Mouse (Mus musculus): ENCODE data around the gene Ttc5. TPM values are rescaled to one million over a fixed set of nuclear protein-coding genes. Genes with fewer than 3 reads are reported as not detected.
"Not testable (repeated sequence)": the region's sequence is repeated elsewhere in the genome, so short reads cannot be mapped to it uniquely, and the experiment has no call there.

The Ttc5 gene
- total RNA-seq, 1 experiment from 2014 or later = 34.8 TPM

DNA sequence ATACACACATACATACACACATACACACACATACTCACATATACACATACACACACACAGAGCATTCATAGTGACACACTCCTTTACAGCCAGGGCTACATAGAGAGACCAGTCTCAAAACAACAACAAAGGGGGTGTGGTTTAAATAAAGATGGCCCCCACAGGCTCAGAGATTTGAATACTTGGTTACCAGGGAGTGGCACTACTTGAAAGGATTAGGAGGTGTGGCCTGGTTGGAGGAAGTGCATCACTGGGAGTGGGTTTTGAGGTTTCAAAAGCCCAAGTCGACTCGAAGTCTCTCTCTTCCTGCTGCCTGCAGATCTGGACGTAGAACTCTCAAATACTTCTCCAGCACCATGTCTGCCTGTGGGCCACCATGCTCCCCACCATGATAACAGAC, 3.2 kb downstream of the Ttc5 start:
- no peak for ATAC-seq (replicated peaks; ENCODE audit: low read depth, poor library complexity, severe bottlenecking)

DNA sequence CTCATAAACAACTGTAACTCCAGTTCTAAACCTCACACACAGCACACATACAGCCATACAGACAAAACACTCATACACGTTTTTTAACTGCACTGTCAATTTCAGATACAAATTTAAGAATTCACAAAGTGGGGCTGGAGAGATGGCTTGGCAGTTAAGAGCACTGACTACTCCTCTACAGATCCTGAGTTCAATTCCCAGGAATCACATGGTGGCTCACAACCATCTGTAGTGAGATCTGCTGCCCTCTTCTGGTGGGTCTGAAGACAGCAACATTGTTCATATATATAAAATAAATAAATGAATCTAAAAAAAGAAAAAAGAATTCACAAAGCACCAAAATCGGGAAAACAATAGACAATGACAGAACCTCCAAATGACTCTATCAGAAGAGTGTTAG, 14.0 kb downstream of the Ttc5 start:
- no peak for ATAC-seq (replicated peaks; ENCODE audit: low read depth, poor library complexity, severe bottlenecking)

DNA sequence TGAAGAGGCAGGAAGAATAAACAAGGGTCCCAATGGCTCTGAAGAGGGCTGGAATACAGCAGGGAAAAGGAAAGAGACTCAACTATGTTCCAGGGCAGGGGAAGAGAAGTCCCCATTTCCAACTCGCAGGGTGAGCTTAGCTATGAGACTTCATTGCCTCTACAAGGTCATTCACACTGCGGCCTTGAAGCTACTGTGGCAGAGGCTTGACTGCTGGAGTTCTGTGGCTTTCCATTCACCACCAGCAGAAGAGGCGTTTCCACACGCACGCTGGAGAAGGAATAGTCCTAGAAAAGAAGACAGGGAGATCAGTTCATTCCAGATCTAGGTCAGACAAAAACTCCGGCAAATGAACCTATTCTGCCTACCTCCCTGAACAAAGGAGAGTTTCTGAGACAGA, 19.6 kb downstream of the Ttc5 start:
- ATAC-seq (replicated peaks; ENCODE audit: low read depth, poor library complexity, severe bottlenecking) = no peak

DNA sequence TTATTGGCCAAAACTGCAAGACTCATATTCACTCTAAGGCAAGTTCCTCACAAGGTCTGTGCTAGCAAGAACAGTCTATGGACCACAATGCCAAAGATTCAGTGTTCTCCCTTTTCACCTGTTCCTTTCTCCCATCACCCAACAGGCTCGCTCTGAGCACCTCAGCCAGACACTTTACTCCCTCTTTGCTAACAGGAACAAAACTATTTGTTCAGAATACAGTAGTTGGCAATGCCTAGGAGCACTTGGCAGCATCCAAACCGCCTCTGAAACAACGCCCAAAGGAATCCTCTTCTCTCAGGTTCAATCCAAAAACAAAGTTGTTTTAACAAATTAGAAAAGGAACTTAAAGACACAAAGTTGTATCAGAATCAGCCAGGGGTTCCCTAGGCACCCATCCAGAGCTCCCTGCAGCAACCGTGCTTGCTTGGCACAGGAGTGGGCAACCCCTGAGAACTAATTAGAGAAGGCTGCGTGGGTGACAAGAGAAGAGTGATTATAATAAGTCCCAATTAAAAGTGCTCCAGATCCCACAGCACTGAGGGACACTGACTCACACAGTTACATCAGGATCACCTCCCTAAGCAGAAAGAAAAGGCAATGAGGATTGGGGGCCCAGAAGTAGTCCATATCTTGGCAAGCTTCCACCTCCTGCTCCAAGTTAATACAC, 26.8 kb downstream of the Ttc5 start:
- no peak for ATAC-seq (replicated peaks; ENCODE audit: low read depth, poor library complexity, severe bottlenecking)

DNA sequence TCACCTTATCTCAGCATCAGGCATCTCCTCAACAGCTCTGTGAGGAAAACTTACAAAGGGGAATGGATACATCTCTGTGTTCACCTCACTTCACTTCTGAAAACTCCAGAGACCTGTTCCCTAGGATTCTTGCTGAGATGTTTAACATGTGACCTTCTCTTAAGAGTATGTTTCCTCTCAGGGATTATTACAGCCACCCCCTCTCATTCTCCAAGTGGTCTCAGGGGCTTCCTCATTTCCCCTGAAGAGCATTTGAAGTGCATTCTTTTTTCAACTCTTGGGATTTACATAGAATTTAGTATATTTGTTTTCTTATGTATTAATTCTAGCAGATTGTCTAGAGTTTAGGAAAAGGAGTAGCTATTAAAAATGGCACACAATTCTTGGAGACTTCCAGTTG, 40.3 kb downstream of the Ttc5 start, which contains the start of gene Olfr749:
TSS of gene Olfr749 (minus strand) at position 101 of the 400 bp plus-strand sequence.
- ATAC-seq (replicated peaks; ENCODE audit: low read depth, poor library complexity, severe bottlenecking) = no peak

DNA sequence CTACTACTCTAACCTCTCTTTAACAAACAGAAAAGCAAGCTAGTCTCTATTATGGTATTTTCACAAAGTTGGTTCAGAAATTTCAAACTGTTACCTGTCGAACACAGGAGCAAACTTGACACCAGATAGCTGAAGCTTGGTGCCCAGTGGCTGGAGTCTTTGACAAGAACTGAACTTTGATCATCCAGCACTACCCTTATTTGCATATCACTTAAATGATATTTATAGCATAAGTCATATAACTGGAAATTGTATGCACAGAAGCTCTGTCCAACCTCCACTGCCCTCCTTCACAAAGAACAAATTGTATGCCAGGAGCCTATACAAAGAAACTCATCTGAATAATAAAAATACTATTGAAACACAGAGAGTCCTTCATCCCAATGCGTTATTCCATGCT, 43.7 kb downstream of the Ttc5 start:
- no peak for ATAC-seq (replicated peaks; ENCODE audit: low read depth, poor library complexity, severe bottlenecking)

DNA sequence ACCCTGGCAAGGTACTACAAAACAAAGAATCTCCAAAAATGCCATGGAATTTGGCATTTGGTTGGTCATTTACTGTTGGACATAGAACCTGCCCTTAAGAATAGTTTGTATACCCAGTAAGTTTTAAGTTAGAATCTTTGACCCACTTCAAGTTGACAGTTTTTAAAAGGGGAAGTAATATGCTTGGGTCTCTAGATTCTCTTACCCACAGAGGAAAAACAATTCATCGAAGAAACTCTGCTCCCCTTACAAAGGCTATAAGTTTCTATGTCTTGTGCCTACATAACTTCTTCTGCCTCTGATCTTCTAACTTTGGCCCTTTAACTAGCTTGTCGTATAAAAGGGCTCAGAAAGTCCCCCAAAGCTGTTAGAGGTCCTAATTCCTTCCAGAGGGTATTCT, 45.0 kb downstream of the Ttc5 start:
- peak; percentile 54; the same call in 1 of the 2 replicates for ATAC-seq (replicated peaks; ENCODE audit: low read depth, poor library complexity, severe bottlenecking)

DNA sequence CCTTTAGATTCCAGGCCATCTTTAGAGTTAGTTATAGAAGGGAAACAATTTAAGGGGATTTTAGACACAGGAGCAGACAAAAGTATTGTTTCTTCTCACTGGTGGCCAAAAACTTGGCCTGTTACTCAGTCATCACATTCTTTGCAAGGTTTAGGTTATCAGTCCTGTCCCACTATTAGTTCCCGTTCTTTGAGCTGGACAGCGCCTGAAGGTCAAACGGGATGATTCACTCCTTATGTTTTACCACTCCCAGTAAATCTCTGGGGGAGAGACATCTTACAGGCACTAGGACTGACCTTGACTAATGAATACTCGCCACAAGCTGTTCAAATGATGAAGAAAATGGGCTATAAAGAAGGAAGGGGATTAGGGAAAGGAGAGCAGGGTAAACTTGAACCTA, 62.9 kb downstream of the Ttc5 start:
- not testable (repeated sequence) for ATAC-seq (replicated peaks; ENCODE audit: low read depth, poor library complexity, severe bottlenecking)

DNA sequence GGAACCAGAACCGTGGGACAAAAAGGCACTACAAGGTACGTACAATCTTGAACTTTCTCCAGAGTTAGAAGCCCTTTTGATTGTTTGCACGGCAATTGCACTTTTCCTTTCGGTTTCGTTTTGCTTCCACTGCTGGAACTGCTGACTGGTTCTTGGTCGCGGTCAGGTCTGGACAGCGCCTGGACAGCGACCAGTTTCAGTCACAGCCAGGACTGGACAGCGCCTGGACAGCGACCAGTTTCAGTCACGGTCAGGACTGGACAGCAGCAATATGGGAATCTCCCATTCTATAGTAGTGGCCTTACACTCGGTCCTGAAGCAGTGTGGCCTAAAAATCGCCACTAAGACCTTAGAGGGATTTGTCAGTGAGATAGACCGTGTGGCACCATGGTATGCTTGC, 65.4 kb downstream of the Ttc5 start:
- not testable (repeated sequence) for ATAC-seq (replicated peaks; ENCODE audit: low read depth, poor library complexity, severe bottlenecking)

Other genes with a start within 250 kb of the Ttc5 start
- gene Olfr744, start 170.6 kb downstream of the Ttc5 start, total RNA-seq (2017) = not detected in 2 replicates
- not detected in 2 replicates for gene Olfr745, start 146.1 kb downstream of the Ttc5 start, total RNA-seq (2017)
- not detected in 2 replicates for gene Olfr746, start 138.4 kb downstream of the Ttc5 start, total RNA-seq (2017)
- gene Olfr747, start 92.3 kb downstream of the Ttc5 start, total RNA-seq (2017) = not detected in 2 replicates
- not detected in 2 replicates for gene Olfr748, start 78.1 kb downstream of the Ttc5 start, total RNA-seq (2017)
- gene Olfr749, start 40.4 kb downstream of the Ttc5 start, total RNA-seq (2017) = not detected in 2 replicates
- not detected in 2 replicates for gene Ccnb1ip1, start 22.2 kb upstream of the Ttc5 start, total RNA-seq (2017)
- gene Parp2, start 22.3 kb upstream of the Ttc5 start, total RNA-seq (2017) = 79.1 and 92.3 TPM in 2 replicates
- gene Tep1, start 85.0 kb upstream of the Ttc5 start, total RNA-seq (2017) = 12.7 and 19.3 TPM in 2 replicates
- gene Klhl33, start 112.0 kb upstream of the Ttc5 start, total RNA-seq (2017) = 0.32 TPM in 1 of 2 replicates, not detected in the other
- 110 and 124 TPM in 2 replicates for gene Osgep, start 139.4 kb upstream of the Ttc5 start, total RNA-seq (2017)
- gene Apex1, start 139.4 kb upstream of the Ttc5 start, total RNA-seq (2017) = 206 and 222 TPM in 2 replicates
- 15.6 and 17.3 TPM in 2 replicates for gene Pip4p1, start 145.3 kb upstream of the Ttc5 start, total RNA-seq (2017)
- gene Pnp, start 145.6 kb upstream of the Ttc5 start, total RNA-seq (2017) = 144 and 156 TPM in 2 replicates
- gene Gm49342, start 159.0 kb upstream of the Ttc5 start, total RNA-seq (2017) = 34.9 and 44.0 TPM in 2 replicates
- gene Pnp2, start 170.5 kb upstream of the Ttc5 start, total RNA-seq (2017) = 1.5 and 5.4 TPM in 2 replicates
- not detected in 2 replicates for gene Rnase10, start 222.2 kb upstream of the Ttc5 start, total RNA-seq (2017)